Mouse (Mus musculus): Measurements from ENCODE around the gene Isyna1. TPM values are rescaled to one million over a fixed set of nuclear protein-coding genes. Genes with fewer than 3 reads are reported as not detected.

Gene Isyna1
- polyA plus RNA-seq, 1 experiment = 92.4 TPM

GRCm38 (mm10) chr8:70609368-70609848 lies 15.2 kb downstream of the Isyna1 start:
- Histone ChIP-seq H3K36me3 (ENCODE audit: control insufficient read depth, insufficient read depth, low read length) (no peaks in the 10 kb centered on the region), H3K4me1 (ENCODE audit: control insufficient read depth, insufficient read depth, insufficient read length, low read length) (peaks cover 24% of the 10 kb centered on the region), H3K27me3 (ENCODE audit: control insufficient read depth, insufficient read depth, low read length) (no peaks in the 10 kb centered on the region), H3K4me3 (ENCODE audit: low read depth, low read length) (peak overlapping the region; percentile 71), H3K27ac (ENCODE audit: insufficient read depth, low read depth, low read length) (peak overlapping the region; percentile 98)
- TF ChIP-seq POLR2A (IDR thresholded peaks at IDR 0.05; ENCODE audit: low read depth, low read length) (peak; percentile 14; the same call in 1 of the 2 replicates), CTCF (IDR thresholded peaks at IDR 0.05; ENCODE audit: extremely low read depth, insufficient read length, insufficient replicate concordance, low read depth, low read length) (no peak)
- under 1% methylated on average over 36 of the region's 39 CpGs for WGBS

- TF ChIP-seq POLR2A (IDR thresholded peaks at IDR 0.05; ENCODE audit: low read depth, low read length) (peak; percentile 44; the same call in 1 of the 2 replicates), CTCF (IDR thresholded peaks at IDR 0.05; ENCODE audit: extremely low read depth, insufficient read length, insufficient replicate concordance, low read depth, low read length) (no peak)
- Histone ChIP-seq H3K27ac (ENCODE audit: insufficient read depth, low read depth, low read length) (peak overlapping the region; percentile 98), H3K27me3 (ENCODE audit: control insufficient read depth, insufficient read depth, low read length) (no peaks in the 10 kb centered on the region), H3K4me3 (ENCODE audit: low read depth, low read length) (peak overlapping the region; percentile 71), H3K4me1 (ENCODE audit: control insufficient read depth, insufficient read depth, insufficient read length, low read length) (peaks cover 24% of the 10 kb centered on the region), H3K36me3 (ENCODE audit: control insufficient read depth, insufficient read depth, low read length) (no peaks in the 10 kb centered on the region)
- WGBS = under 1% methylated on average over 45 of the region's 45 CpGs
These were observed 15.9 kb downstream of the Isyna1 start for GRCm38 (mm10) chr8:70609849-70610795.

- Histone ChIP-seq H3K4me1 (ENCODE audit: control insufficient read depth, insufficient read depth, insufficient read length, low read length) (peaks cover 24% of the 10 kb centered on the region), H3K4me3 (ENCODE audit: low read depth, low read length) (peak overlapping the region; percentile 71), H3K36me3 (ENCODE audit: control insufficient read depth, insufficient read depth, low read length) (no peaks in the 10 kb centered on the region), H3K27me3 (ENCODE audit: control insufficient read depth, insufficient read depth, low read length) (no peaks in the 10 kb centered on the region), H3K27ac (ENCODE audit: insufficient read depth, low read depth, low read length) (peak overlapping the region; percentile 89)
- TF ChIP-seq POLR2A (IDR thresholded peaks at IDR 0.05; ENCODE audit: low read depth, low read length) (0 out of 2 replicates have a peak, but pooled peaks have one; percentile 7), CTCF (IDR thresholded peaks at IDR 0.05; ENCODE audit: extremely low read depth, insufficient read length, insufficient replicate concordance, low read depth, low read length) (peak; percentile 92)
- WGBS = under 1% methylated on average over 54 of the region's 54 CpGs
These were observed 16.9 kb downstream of the Isyna1 start for GRCm38 (mm10) chr8:70610796-70611771.

- WGBS = under 1% methylated on average over 6 of the region's 6 CpGs
- peaks cover 23% of the 10 kb centered on the region for H3K4me1 ChIP-seq (ENCODE audit: control insufficient read depth, insufficient read depth, insufficient read length, low read length)
- H3K4me3 ChIP-seq (ENCODE audit: low read depth, low read length) = peak overlapping the region; percentile 71
- H3K27ac ChIP-seq (ENCODE audit: insufficient read depth, low read depth, low read length) = peak overlapping the region; percentile 88
- H3K27me3 ChIP-seq (ENCODE audit: control insufficient read depth, insufficient read depth, low read length) = no peaks in the 10 kb centered on the region
- TF ChIP-seq CTCF (IDR thresholded peaks at IDR 0.05; ENCODE audit: extremely low read depth, insufficient read length, insufficient replicate concordance, low read depth, low read length) = peak; percentile 83
- no peak for TF ChIP-seq POLR2A (IDR thresholded peaks at IDR 0.05; ENCODE audit: low read depth, low read length)
- H3K36me3 ChIP-seq (ENCODE audit: control insufficient read depth, insufficient read depth, low read length) = no peaks in the 10 kb centered on the region
These were observed 17.7 kb downstream of the Isyna1 start for GRCm38 (mm10) chr8:70611849-70612248.

GRCm38 (mm10) chr8:70613763-70614162 lies 19.6 kb downstream of the Isyna1 start:
- TF ChIP-seq CTCF (IDR thresholded peaks at IDR 0.05; ENCODE audit: extremely low read depth, insufficient read length, insufficient replicate concordance, low read depth, low read length) = no peak
- no peak for TF ChIP-seq POLR2A (IDR thresholded peaks at IDR 0.05; ENCODE audit: low read depth, low read length)
- Histone ChIP-seq H3K4me3 (ENCODE audit: low read depth, low read length) (no peak overlapping the region), H3K4me1 (ENCODE audit: control insufficient read depth, insufficient read depth, insufficient read length, low read length) (peaks cover 17% of the 10 kb centered on the region), H3K27me3 (ENCODE audit: control insufficient read depth, insufficient read depth, low read length) (no peaks in the 10 kb centered on the region), H3K36me3 (ENCODE audit: control insufficient read depth, insufficient read depth, low read length) (no peaks in the 10 kb centered on the region), H3K27ac (ENCODE audit: insufficient read depth, low read depth, low read length) (no peak overlapping the region)
- WGBS = 12% methylated on average over 1 of the region's 1 CpGs

GRCm38 (mm10) chr8:70614469-70614868 lies 20.3 kb downstream of the Isyna1 start:
- Histone ChIP-seq H3K4me1 (ENCODE audit: control insufficient read depth, insufficient read depth, insufficient read length, low read length) (peaks cover 12% of the 10 kb centered on the region), H3K27me3 (ENCODE audit: control insufficient read depth, insufficient read depth, low read length) (no peaks in the 10 kb centered on the region), H3K4me3 (ENCODE audit: low read depth, low read length) (no peak overlapping the region), H3K36me3 (ENCODE audit: control insufficient read depth, insufficient read depth, low read length) (no peaks in the 10 kb centered on the region), H3K27ac (ENCODE audit: insufficient read depth, low read depth, low read length) (no peak overlapping the region)
- WGBS = 76% methylated on average over 5 of the region's 5 CpGs
- TF ChIP-seq POLR2A (IDR thresholded peaks at IDR 0.05; ENCODE audit: low read depth, low read length) (no peak), CTCF (IDR thresholded peaks at IDR 0.05; ENCODE audit: extremely low read depth, insufficient read length, insufficient replicate concordance, low read depth, low read length) (no peak)
